Mouse (Mus musculus) forebrain, embryonic 16.5 days (tissue): ENCODE measurements around the gene Tmem189. TPM values are rescaled to one million over a fixed set of nuclear protein-coding genes. Genes with fewer than 3 reads are reported as not detected.

Experiments used
- ATAC-seq: fragments of 200-750 bp; cut with Nextera tagmentation; 2 replicates; pipeline ENCODE4 v1.8.0; 2017; ENCODE audit warnings: mild to moderate bottlenecking, moderate library complexity
- H3K27ac ChIP-seq: fragments of 300-500 bp; sonication (generic); 2 replicates; pipeline ENCODE4 v1.5.1; 2014; ENCODE audit warnings: low read length, control low read depth
- H3K27me3 ChIP-seq: fragments of 300-500 bp; sonication (generic); replicated peaks from 2 replicates; pipeline ENCODE4 v1.6.1; 2014; ENCODE audit warnings: low read length; ENCODE audit not compliant: control insufficient read depth, insufficient read depth
- H3K36me3 ChIP-seq: fragments of 300-500 bp; sonication (generic); 2 replicates; pipeline ENCODE4 v1.6.1; 2014; ENCODE audit not compliant: control insufficient read depth, insufficient read depth
- H3K4me1 ChIP-seq: fragments of 300-500 bp; sonication (generic); replicated peaks from 2 replicates; pipeline ENCODE4 v1.6.1; 2014; ENCODE audit warnings: low read length; ENCODE audit not compliant: control insufficient read depth, insufficient read depth
- H3K4me2 ChIP-seq: fragments of 300-500 bp; sonication (generic); 2 replicates; pipeline ENCODE4 v1.6.1; 2014; ENCODE audit warnings: mild to moderate bottlenecking, low read length, control low read depth
- H3K4me3 ChIP-seq: fragments of 300-500 bp; sonication (generic); replicated peaks from 2 replicates; pipeline ENCODE4 v1.5.1; 2014; ENCODE audit warnings: mild to moderate bottlenecking, low read length, control low read depth
- H3K9ac ChIP-seq: fragments of 300-500 bp; sonication (generic); replicated peaks from 2 replicates; pipeline ENCODE4 v1.6.1; 2014; ENCODE audit warnings: low read depth, low read length, control low read depth
- H3K9me3 ChIP-seq: fragments of 300-500 bp; sonication (generic); 2 replicates; pipeline ENCODE4 v1.6.1; 2016; ENCODE audit warnings: low read length; ENCODE audit not compliant: control insufficient read depth
- WGBS: fragments of 180-500 bp; shearing (Covaris S2); extraction: QIAGEN DNeasy Blood & Tissue Kit; methylation state at CpG from one replicate; pipeline ENCODE4 v1.1.7; 2014; 5-methylcytosine and 5-hydroxymethylcytosine counted together
- polyA plus RNA-seq: library from polyadenylated mRNA; unstranded; fragments of >200 nt; fragmentation: Nextera tagmentation; extraction: Ambion mirVana; gene quantifications from 2 replicates; pipeline ENCODE4 v1.2.1, GENCODE M21; 2015

The Tmem189 gene
- polyA plus RNA-seq, 1 experiment from 2014 or later, result 30.2 TPM

GRCm38 (mm10) chr2:167688126-167688497 is 1.5 kb downstream of the Tmem189 start:
- Histone ChIP-seq H3K27me3 (peaks cover 27% of the 10 kb centered on the region), H3K4me3 (peak overlapping the region; percentile 72), H3K9me3 (no peaks in the 10 kb centered on the region), H3K9ac (no peak overlapping the region), H3K4me1 (peaks cover 9% of the 10 kb centered on the region), H3K36me3 (no peaks in the 10 kb centered on the region), H3K4me2 (peak overlapping the region; percentile 87), H3K27ac (no peak overlapping the region)
- WGBS, result 24% methylated on average over 12 of the region's 12 CpGs
- ATAC-seq, result peak; percentile 24; the same call in 1 of the 2 replicates

- Histone ChIP-seq H3K4me1 (peaks cover 9% of the 10 kb centered on the region), H3K9me3 (no peaks in the 10 kb centered on the region), H3K27ac (no peak overlapping the region), H3K36me3 (no peaks in the 10 kb centered on the region), H3K27me3 (peaks cover 27% of the 10 kb centered on the region), H3K4me3 (no peak overlapping the region), H3K9ac (no peak overlapping the region), H3K4me2 (no peak overlapping the region)
- ATAC-seq, result no peak
- 57% methylated on average over 11 of the region's 11 CpGs for WGBS
Measured at GRCm38 (mm10) chr2:167687651-167688101, 1.9 kb downstream of the Tmem189 start.

GRCm38 (mm10) chr2:167687250-167687586 is 2.4 kb downstream of the Tmem189 start:
- WGBS, result 87% methylated on average over 4 of the region's 4 CpGs
- ATAC-seq, result no peak
- H3K4me3 ChIP-seq, result no peak overlapping the region
- peaks cover 9% of the 10 kb centered on the region for H3K4me1 ChIP-seq
- H3K27ac ChIP-seq, result no peak overlapping the region
- H3K9me3 ChIP-seq, result no peaks in the 10 kb centered on the region
- no peak overlapping the region for H3K4me2 ChIP-seq
- no peaks in the 10 kb centered on the region for H3K36me3 ChIP-seq
- peaks cover 27% of the 10 kb centered on the region for H3K27me3 ChIP-seq
- no peak overlapping the region for H3K9ac ChIP-seq

- H3K36me3 ChIP-seq, result no peaks in the 10 kb centered on the region
- H3K27ac ChIP-seq, result no peak overlapping the region
- no peak overlapping the region for H3K4me3 ChIP-seq
- 76% methylated on average over 16 of the region's 16 CpGs for WGBS
- H3K27me3 ChIP-seq, result peaks cover 27% of the 10 kb centered on the region
- H3K4me2 ChIP-seq, result no peak overlapping the region
- no peaks in the 10 kb centered on the region for H3K9me3 ChIP-seq
- H3K9ac ChIP-seq, result no peak overlapping the region
- peaks cover 9% of the 10 kb centered on the region for H3K4me1 ChIP-seq
- no peak for ATAC-seq
Measured at GRCm38 (mm10) chr2:167686382-167687249, 3.0 kb downstream of the Tmem189 start.

- no peak overlapping the region for H3K4me2 ChIP-seq
- H3K9me3 ChIP-seq, result no peaks in the 10 kb centered on the region
- H3K27me3 ChIP-seq, result peaks cover 23% of the 10 kb centered on the region
Measured at GRCm38 (mm10) chr2:167685865-167686264, 3.8 kb downstream of the Tmem189 start.

GRCm38 (mm10) chr2:167685137-167685536 is 4.5 kb downstream of the Tmem189 start:
- Histone ChIP-seq H3K4me2 (no peak overlapping the region), H3K9me3 (no peaks in the 10 kb centered on the region), H3K27ac (no peak overlapping the region), H3K27me3 (peaks cover 17% of the 10 kb centered on the region), H3K4me1 (peaks cover 9% of the 10 kb centered on the region), H3K4me3 (no peak overlapping the region), H3K36me3 (no peaks in the 10 kb centered on the region), H3K9ac (no peak overlapping the region)
- 9% methylated on average over 8 of the region's 8 CpGs for WGBS
- peak; percentile 43 for ATAC-seq

More at GRCm38 (mm10) chr2:167685865-167686264, 3.8 kb downstream of the Tmem189 start:
- Histone ChIP-seq H3K36me3 (no peaks in the 10 kb centered on the region), H3K4me3 (no peak overlapping the region), H3K9ac (no peak overlapping the region), H3K27ac (no peak overlapping the region), H3K4me1 (peaks cover 9% of the 10 kb centered on the region)
- no peak for ATAC-seq
- WGBS, result 83% methylated on average over 3 of the region's 3 CpGs

GRCm38 (mm10) chr2:167683721-167684120 is 5.9 kb downstream of the Tmem189 start:
- 77% methylated on average over 3 of the region's 3 CpGs for WGBS
- no peaks in the 10 kb centered on the region for H3K9me3 ChIP-seq
- H3K4me3 ChIP-seq, result no peak overlapping the region
- no peak overlapping the region for H3K4me2 ChIP-seq
- H3K36me3 ChIP-seq, result no peaks in the 10 kb centered on the region
- ATAC-seq, result no peak
- H3K27me3 ChIP-seq, result peaks cover 5% of the 10 kb centered on the region; the same call in 1 of the 2 replicates
- H3K9ac ChIP-seq, result no peak overlapping the region
- H3K27ac ChIP-seq, result no peak overlapping the region
- no peaks in the 10 kb centered on the region; the same call in 1 of the 2 replicates for H3K4me1 ChIP-seq

- no peak for ATAC-seq
- 50% methylated on average over 5 of the region's 5 CpGs for WGBS
Measured at GRCm38 (mm10) chr2:167680657-167681056, 9.0 kb downstream of the Tmem189 start.

GRCm38 (mm10) chr2:167679902-167680430 is 9.7 kb downstream of the Tmem189 start:
- Histone ChIP-seq H3K9me3 (no peaks in the 10 kb centered on the region), H3K9ac (no peak overlapping the region), H3K4me1 (no peaks in the 10 kb centered on the region), H3K4me2 (no peak overlapping the region; the same call in 1 of the 2 replicates), H3K36me3 (no peaks in the 10 kb centered on the region), H3K27ac (no peak overlapping the region), H3K4me3 (no peak overlapping the region), H3K27me3 (no peaks in the 10 kb centered on the region)
- ATAC-seq, result peak; percentile 85
- under 1% methylated on average over 13 of the region's 13 CpGs for WGBS

More at GRCm38 (mm10) chr2:167680657-167681056, 9.0 kb downstream of the Tmem189 start:
- H3K27me3 ChIP-seq, result 0 out of 2 replicates have a peak, but pooled peaks cover 1% of the 10 kb centered on the region
- no peak overlapping the region for H3K27ac ChIP-seq
- no peak overlapping the region for H3K9ac ChIP-seq
- no peaks in the 10 kb centered on the region for H3K4me1 ChIP-seq
- no peak overlapping the region for H3K4me3 ChIP-seq
- no peaks in the 10 kb centered on the region for H3K36me3 ChIP-seq
- H3K9me3 ChIP-seq, result no peaks in the 10 kb centered on the region
- H3K4me2 ChIP-seq, result no peak overlapping the region
